Mouse (Mus musculus): ENCODE measurements around the gene Dnajb7. TPM values are rescaled to one million over a fixed set of nuclear protein-coding genes. Genes with fewer than 3 reads are reported as not detected.

Gene Dnajb7
- polyA plus RNA-seq, 1 experiment = not detected

- Histone ChIP-seq H3K4me1 (ENCODE audit: control insufficient read depth, insufficient read depth, low read length) (peaks cover 1% of the 10 kb centered on the region; the same call in 1 of the 2 replicates), H3K27ac (ENCODE audit: control insufficient read depth, insufficient read depth, low read depth, low read length, poor library complexity) (peak overlapping the region; percentile 88; the same call in 1 of the 2 replicates), H3K4me3 (replicated peaks; ENCODE audit: control insufficient read depth, low read depth, low read length) (no peak overlapping the region)
- 35% methylated on average over 10 of the region's 10 CpGs for WGBS
- TF ChIP-seq CTCF (IDR thresholded peaks at IDR 0.05; ENCODE audit: control insufficient read depth, insufficient read depth, low read length) (no peak), POLR2A (IDR thresholded peaks at IDR 0.05; ENCODE audit: borderline replicate concordance, control insufficient read depth, low read depth, low read length) (no peak)
These were observed 46.6 kb downstream of the Dnajb7 start for GRCm38 (mm10) chr15:81361417-81362015.

GRCm38 (mm10) chr15:81361022-81361404 is 47.1 kb downstream of the Dnajb7 start:
- 25% methylated on average over 6 of the region's 6 CpGs for WGBS
- H3K27ac ChIP-seq (ENCODE audit: control insufficient read depth, insufficient read depth, low read depth, low read length, poor library complexity) = peak overlapping the region; percentile 88
- H3K4me3 ChIP-seq (replicated peaks; ENCODE audit: control insufficient read depth, low read depth, low read length) = peak overlapping the region; percentile 97
- no peak for TF ChIP-seq POLR2A (IDR thresholded peaks at IDR 0.05; ENCODE audit: borderline replicate concordance, control insufficient read depth, low read depth, low read length)
- no peak for TF ChIP-seq CTCF (IDR thresholded peaks at IDR 0.05; ENCODE audit: control insufficient read depth, insufficient read depth, low read length)
- peaks cover 1% of the 10 kb centered on the region; the same call in 1 of the 2 replicates for H3K4me1 ChIP-seq (ENCODE audit: control insufficient read depth, insufficient read depth, low read length)

GRCm38 (mm10) chr15:81360345-81361021 is 47.6 kb downstream of the Dnajb7 start, which contains the start of gene Slc25a17:
TSS of gene Slc25a17 (minus strand) at chr15:81360812.
- H3K4me3 ChIP-seq (replicated peaks; ENCODE audit: control insufficient read depth, low read depth, low read length) = peak within 1 kb of the TSS; percentile 97
- 1% methylated on average over 30 of the region's 30 CpGs for WGBS
- H3K27ac ChIP-seq (ENCODE audit: control insufficient read depth, insufficient read depth, low read depth, low read length, poor library complexity) = peak within 1 kb of the TSS; percentile 88
- H3K4me1 ChIP-seq (ENCODE audit: control insufficient read depth, insufficient read depth, low read length) = peaks cover 1% of the 10 kb centered on the region; the same call in 1 of the 2 replicates
- TF ChIP-seq CTCF (IDR thresholded peaks at IDR 0.05; ENCODE audit: control insufficient read depth, insufficient read depth, low read length) (no peak), POLR2A (IDR thresholded peaks at IDR 0.05; ENCODE audit: borderline replicate concordance, control insufficient read depth, low read depth, low read length) (peak; percentile 70; the same call in 1 of the 2 replicates)

- H3K4me3 ChIP-seq (replicated peaks; ENCODE audit: control insufficient read depth, low read depth, low read length) = no peak overlapping the region
- peaks cover 1% of the 10 kb centered on the region; the same call in 1 of the 2 replicates for H3K4me1 ChIP-seq (ENCODE audit: control insufficient read depth, insufficient read depth, low read length)
- H3K27ac ChIP-seq (ENCODE audit: control insufficient read depth, insufficient read depth, low read depth, low read length, poor library complexity) = no peak overlapping the region
- WGBS = 54% methylated on average over 5 of the region's 5 CpGs
- TF ChIP-seq POLR2A (IDR thresholded peaks at IDR 0.05; ENCODE audit: borderline replicate concordance, control insufficient read depth, low read depth, low read length) (no peak), CTCF (IDR thresholded peaks at IDR 0.05; ENCODE audit: control insufficient read depth, insufficient read depth, low read length) (no peak)
These were observed 48.7 kb downstream of the Dnajb7 start for GRCm38 (mm10) chr15:81359421-81359820.

GRCm38 (mm10) chr15:81358943-81359342 is 49.2 kb downstream of the Dnajb7 start:
- 50% methylated on average over 3 of the region's 3 CpGs for WGBS
- no peak overlapping the region for H3K27ac ChIP-seq (ENCODE audit: control insufficient read depth, insufficient read depth, low read depth, low read length, poor library complexity)
- no peak for TF ChIP-seq CTCF (IDR thresholded peaks at IDR 0.05; ENCODE audit: control insufficient read depth, insufficient read depth, low read length)
- no peak for TF ChIP-seq POLR2A (IDR thresholded peaks at IDR 0.05; ENCODE audit: borderline replicate concordance, control insufficient read depth, low read depth, low read length)

GRCm38 (mm10) chr15:81356946-81357345 is 51.2 kb downstream of the Dnajb7 start:
- Histone ChIP-seq H3K4me3 (replicated peaks; ENCODE audit: control insufficient read depth, low read depth, low read length) (no peak overlapping the region), H3K4me1 (ENCODE audit: control insufficient read depth, insufficient read depth, low read length) (peaks cover 1% of the 10 kb centered on the region; the same call in 1 of the 2 replicates)
- WGBS = 84% methylated on average over 5 of the region's 5 CpGs

More at GRCm38 (mm10) chr15:81358943-81359342, 49.2 kb downstream of the Dnajb7 start:
- peaks cover 1% of the 10 kb centered on the region; the same call in 1 of the 2 replicates for H3K4me1 ChIP-seq (ENCODE audit: control insufficient read depth, insufficient read depth, low read length)
- H3K4me3 ChIP-seq (replicated peaks; ENCODE audit: control insufficient read depth, low read depth, low read length) = no peak overlapping the region

More at GRCm38 (mm10) chr15:81356946-81357345, 51.2 kb downstream of the Dnajb7 start:
- TF ChIP-seq POLR2A (IDR thresholded peaks at IDR 0.05; ENCODE audit: borderline replicate concordance, control insufficient read depth, low read depth, low read length) = no peak
- TF ChIP-seq CTCF (IDR thresholded peaks at IDR 0.05; ENCODE audit: control insufficient read depth, insufficient read depth, low read length) = no peak
- H3K27ac ChIP-seq (ENCODE audit: control insufficient read depth, insufficient read depth, low read depth, low read length, poor library complexity) = no peak overlapping the region

Other genes with a start within 250 kb of the Dnajb7 start
- gene Mrtfa, start 217.5 kb downstream of the Dnajb7 start, polyA plus RNA-seq (2011; ENCODE audit: insufficient read depth, insufficient read length, low replicate concordance, missing spikeins) = 19.4 and 53.7 TPM in 2 replicates
- not detected in 2 replicates for gene Mchr1, start 172.8 kb downstream of the Dnajb7 start, polyA plus RNA-seq (2011; ENCODE audit: insufficient read depth, insufficient read length, low replicate concordance, missing spikeins)
- 12.4 and 13.7 TPM in 2 replicates for gene Slc25a17, start 47.5 kb downstream of the Dnajb7 start, polyA plus RNA-seq (2011; ENCODE audit: insufficient read depth, insufficient read length, low replicate concordance, missing spikeins)
- 60.5 and 119 TPM in 2 replicates for gene St13, start 8.2 kb downstream of the Dnajb7 start, polyA plus RNA-seq (2011; ENCODE audit: insufficient read depth, insufficient read length, low replicate concordance, missing spikeins)
- gene Xpnpep3, start 8.2 kb downstream of the Dnajb7 start, polyA plus RNA-seq (2011; ENCODE audit: insufficient read depth, insufficient read length, low replicate concordance, missing spikeins) = 5.4 and 5.9 TPM in 2 replicates
- gene Rbx1, start 58.0 kb upstream of the Dnajb7 start, polyA plus RNA-seq (2011; ENCODE audit: insufficient read depth, insufficient read length, low replicate concordance, missing spikeins) = 106 and 185 TPM in 2 replicates
- gene Ep300, start 177.1 kb upstream of the Dnajb7 start, polyA plus RNA-seq (2011; ENCODE audit: insufficient read depth, insufficient read length, low replicate concordance, missing spikeins) = 22.3 and 55.4 TPM in 2 replicates